Mouse (Mus musculus) heart, postnatal 4 days (tissue): ENCODE measurements around the gene Ablim1. TPM values are rescaled to one million over a fixed set of nuclear protein-coding genes. Genes with fewer than 3 reads are reported as not detected.

Experiments
- DNase-seq: peaks from one replicate; pipeline ENCODE4 v3.0.0; 2021
- total RNA-seq, 2 experiments: library from RNA; stranded (reverse); gene quantifications; 2 replicates each; pipeline ENCODE4 v1.2.3; 2021

Ablim1 gene
- total RNA-seq, 2 experiments from 2014 or later, result 312 to 353 TPM

DNA sequence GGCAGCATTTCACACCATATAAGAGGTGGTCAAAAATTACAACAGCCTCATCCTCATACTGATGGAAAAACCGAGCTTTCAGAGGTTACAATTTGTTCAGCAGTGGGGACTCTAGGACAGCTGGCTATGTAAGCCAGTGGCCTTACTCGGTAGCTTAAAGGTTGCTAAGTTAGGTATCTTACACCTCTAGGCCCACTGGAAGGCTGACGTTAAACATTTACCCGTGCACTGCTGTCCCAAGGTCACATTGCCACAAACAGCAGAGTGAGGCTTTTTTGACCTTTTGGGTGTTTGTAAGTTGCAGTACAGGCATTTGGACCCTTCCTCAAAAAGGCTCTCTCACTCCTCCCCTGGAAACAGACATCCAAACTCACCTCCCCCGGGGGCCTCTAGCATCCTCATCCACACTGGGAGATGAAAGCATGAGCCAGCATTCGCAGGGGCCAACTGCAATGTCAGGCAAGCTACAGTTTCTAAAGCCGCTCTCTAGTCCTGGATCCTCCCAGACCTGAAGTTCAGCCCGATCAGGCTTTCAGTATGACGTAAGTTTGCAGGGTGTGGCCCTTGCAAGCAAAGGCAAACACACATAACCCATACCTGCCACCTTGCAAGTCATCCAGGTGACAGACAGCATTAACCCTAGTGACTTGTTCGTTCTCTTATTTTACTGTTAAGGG lies 132.7 kb downstream of the Ablim1 start:
- DNase-seq, result no peak

DNA sequence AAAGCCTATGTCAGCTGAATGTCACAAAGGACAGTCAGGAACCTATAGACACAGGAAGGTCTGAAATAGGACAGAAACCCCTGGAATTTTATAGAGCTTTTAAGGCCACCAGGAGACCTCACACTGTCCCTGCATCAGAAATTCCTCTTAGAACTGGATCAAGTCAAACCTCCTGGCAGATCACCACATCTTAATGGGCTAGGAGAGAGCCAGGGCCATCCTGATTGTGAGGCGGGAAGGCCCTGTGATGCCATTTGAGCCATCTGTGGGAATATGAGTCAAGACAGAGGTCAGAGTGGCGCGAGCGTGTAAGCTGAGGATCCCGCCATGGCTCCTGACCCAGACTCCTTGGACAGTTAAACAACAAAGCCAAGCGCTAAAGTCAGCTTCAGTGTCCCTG lies 133.4 kb downstream of the Ablim1 start:
- peak; percentile 49 for DNase-seq

DNA sequence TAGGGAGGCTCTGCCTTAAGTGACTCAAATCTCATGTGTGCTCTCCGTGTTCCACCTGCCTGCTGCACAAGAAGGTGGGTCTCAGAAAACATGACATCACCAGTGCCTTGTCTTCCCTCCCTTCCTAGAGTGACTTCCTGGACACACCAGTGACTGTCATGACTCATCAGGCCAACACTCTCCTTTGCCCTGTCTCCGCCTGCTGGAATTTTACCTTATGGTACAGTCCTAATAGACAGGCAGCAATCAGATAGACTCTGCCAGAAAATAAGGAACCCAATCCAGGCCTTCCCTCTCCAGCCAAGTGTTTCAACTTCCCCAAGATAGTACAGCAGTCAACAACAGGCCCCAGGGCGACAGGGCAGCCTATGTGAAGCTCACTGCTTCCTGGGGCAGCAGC lies 133.8 kb downstream of the Ablim1 start:
- DNase-seq, result no peak

DNA sequence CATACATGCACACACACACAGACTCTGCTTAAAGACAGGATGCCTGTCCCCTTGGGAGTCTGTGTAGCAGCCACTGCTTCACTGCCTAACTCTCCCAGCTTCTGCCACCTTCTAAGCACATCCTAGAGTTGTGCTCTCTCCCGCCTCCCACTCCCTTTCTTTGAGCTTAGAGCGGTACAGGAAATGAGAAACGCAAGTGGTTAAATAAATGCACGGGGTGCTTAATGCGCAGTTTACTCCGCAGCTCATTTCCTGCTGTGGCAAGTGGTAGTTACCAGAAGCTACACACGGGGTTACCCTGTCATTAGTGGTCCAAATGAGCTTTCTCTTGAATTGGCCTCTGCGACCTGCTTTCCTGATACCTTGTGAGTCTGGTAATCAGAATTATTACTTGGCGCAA lies 134.4 kb downstream of the Ablim1 start:
- DNase-seq, result no peak

DNA sequence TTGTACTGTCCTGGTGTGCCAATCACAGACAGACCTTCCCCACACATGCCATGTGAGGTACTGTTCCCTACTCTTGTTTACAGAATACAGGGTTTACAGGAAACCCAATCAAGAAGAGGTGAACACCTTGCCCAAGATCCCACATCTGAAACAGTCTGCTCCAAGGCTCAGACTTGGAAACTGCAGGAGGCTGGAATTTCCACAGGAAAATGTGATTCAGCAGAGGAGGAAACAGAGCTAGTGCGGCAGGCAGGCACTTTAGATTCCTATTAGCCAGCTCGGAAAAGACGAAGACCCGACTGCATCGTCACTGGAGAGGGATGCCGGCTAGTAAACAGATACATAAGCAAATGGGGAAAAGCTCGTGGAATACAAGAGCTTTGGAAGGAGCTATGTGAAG lies 135.4 kb downstream of the Ablim1 start:
- DNase-seq, result no peak

DNA sequence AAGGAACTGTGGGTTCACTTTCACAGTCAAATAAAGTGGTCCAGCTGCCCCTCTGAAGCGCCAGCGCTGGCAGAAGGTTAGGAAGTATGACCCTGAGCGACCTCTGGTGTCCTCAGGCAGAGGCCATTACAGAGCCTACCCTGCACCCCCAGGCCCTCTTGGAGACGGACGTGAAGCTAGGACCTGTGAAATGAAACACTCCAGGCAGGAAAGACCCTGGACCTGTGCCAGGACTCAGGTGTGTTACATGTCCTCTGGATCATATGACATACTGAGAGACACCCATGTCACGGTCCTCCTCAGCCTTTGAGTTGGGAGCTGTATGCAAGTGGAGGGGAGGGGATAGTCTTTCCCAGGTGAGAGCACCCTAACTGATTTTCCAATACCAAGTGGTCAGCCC lies 137.4 kb downstream of the Ablim1 start:
- peak; percentile 44 for DNase-seq

DNA sequence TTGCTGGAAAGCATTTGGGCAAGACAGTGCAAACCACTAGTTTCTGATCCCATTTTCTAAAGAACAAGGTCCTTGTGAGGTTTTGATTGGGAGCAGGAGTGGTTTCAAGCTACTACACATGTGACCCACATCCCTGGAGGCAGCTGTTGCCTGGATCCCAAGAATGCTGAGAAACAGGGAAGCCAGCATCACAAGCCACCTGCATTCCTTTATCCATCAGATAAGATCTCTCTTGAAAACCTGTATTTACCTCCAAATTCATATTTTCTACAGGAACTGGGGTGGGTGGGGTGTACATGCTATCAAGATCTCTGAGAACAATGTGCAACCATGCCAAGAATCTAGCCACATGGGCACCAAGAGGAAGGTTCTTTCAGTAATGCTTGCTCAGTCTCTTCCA lies 139.6 kb downstream of the Ablim1 start:
- no peak for DNase-seq

DNA sequence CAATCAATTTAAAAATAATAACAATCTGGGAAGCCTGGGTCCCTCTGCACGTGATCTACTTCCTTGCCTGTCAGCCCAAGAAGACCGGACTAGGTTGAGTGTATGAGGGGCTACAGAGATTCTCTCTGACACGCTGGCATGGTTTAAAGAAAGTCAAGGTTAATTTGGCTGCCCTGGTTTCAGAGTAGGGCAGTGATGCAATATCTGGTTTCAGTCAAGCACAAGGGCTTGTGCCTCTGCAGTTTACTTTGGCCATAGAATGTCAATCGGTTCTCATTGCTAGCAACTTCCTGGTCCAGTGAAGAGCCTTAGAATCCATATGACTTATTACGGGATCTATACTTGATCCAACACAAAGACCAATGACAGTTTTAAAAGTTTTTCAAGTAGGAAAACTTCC lies 140.2 kb downstream of the Ablim1 start:
- no peak for DNase-seq

DNA sequence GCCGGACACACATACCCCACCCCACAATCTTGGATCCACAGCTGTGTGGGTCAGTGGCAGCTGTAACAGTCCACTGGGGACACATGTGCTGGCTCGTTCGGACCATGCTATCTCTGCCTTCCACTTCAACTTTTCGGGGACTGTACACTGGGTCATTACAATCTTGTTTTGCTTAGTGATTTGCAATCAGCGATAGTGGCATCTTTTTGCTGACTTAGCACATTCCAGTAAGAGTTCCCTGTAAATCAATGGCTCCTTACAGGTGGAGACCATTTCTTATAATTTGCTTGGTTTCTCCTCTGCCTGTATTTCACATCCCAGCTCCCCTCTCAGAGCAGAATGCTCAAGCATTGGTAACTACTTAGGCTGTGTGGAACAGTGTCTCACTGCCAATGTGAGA lies 140.7 kb downstream of the Ablim1 start:
- DNase-seq, result no peak

DNA sequence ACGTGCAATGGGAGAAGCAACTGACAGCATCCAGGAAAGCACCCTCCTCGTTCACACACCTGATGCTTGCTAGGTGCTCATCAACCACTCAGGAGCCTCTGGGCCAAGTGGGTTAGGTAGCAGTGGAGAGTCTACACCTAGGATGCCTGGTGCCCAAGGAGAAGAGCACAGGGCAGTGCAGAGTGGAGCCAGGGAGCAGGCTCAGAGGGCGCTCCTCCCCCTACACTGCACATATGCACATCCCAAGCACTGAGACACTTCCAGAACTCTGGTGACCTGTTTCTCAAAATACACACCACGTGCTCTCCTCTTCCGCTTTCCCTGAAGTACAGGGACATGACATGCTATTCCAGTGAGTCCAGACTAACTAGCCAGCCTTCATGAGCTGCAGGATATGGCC lies 142.4 kb downstream of the Ablim1 start:
- DNase-seq, result no peak

DNA sequence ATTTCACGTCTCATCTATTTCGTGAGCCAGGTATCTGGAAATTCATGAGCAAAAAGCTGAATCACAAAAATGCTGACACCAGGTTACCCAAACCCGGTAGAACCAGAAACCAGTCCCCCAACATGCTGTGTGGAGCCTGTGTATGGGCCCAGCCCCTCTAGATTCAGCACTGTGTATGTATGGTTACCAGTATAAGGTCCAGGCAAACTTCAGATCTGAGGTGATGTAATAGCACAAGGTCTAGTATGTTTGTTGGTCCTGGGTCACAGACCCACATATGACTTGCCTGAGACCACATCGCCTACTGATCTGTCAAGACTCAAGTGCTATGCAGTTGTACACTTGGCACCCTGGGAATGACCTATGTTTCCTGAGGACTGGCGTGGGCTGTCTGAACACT lies 143.8 kb downstream of the Ablim1 start:
- DNase-seq, result no peak

DNA sequence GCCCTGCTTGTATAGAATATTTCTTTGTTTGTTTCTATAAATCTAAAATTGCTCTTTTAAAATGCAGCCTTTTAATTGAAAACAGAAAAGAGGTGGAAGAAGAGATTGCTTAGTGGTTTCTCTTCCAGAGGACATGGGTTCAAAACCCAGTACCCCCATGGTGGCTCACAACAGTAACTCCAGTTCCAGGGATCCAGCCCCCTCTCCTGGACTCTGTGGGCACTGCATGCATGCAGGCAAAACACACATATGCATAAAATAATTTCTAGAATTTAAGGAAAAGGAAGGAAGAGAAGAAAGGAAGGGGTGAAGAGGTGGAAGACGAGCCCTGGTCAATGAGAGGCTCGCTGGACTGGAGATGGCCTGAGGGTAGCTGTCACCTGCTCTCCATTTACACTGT lies 145.2 kb downstream of the Ablim1 start:
- DNase-seq, result no peak

DNA sequence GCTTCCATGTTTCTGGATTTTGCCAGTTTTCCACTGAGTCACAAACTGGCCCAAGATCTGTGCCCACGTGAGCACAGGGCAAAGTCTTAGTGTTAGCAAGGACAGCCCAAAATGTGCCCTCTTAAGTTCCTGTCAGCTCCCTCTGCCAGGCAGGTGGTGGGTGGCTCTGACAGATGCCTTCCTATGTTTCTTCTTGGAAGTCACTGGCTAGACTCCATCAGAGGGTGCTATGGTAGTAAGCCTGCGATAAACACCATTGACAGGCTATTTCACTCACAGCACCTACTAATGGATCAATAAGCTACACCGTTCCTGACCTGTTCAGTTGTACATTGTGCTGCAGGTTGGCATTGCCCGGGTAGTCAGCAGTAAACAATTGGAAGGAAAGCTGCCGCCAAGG lies 147.0 kb downstream of the Ablim1 start:
- no peak for DNase-seq

DNA sequence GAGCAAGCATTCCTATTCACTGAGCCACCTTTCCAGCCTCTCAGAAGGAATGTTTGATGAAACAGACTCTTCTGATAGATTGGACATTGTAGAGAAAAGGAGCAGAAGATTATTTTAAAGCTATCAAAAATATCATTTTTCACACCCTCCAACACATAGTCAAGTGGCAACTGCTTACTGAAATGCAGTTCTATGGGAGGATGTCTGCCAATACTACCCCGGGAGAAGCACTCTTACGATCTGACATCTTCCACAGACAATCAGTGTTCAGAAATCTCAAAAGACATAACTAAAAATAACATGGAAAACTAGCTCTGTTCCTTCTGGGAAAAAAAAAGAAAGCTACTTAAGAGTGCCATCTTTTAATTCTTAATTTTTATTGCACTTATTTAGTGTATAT lies 149.8 kb downstream of the Ablim1 start:
- no peak for DNase-seq

DNA sequence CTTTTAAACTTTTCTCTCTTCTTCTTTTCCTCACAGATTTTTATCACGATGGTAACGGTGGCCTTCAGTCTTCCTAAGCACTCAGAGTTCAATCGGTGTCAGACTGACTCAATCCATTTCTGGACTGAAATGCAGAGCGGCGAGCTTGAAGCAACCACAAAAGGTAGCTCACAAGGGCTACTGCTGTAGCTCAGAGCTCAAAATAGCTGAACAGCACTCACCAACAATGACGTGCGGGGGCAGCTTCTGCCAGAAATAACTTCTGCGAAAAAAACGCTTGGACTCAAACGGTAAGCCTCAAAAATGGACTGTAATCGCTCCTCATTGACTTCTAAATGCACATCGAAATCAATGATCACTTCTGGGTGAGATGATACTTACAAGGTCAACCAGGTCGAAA lies 151.4 kb downstream of the Ablim1 start:
- DNase-seq, result peak; percentile 74

DNA sequence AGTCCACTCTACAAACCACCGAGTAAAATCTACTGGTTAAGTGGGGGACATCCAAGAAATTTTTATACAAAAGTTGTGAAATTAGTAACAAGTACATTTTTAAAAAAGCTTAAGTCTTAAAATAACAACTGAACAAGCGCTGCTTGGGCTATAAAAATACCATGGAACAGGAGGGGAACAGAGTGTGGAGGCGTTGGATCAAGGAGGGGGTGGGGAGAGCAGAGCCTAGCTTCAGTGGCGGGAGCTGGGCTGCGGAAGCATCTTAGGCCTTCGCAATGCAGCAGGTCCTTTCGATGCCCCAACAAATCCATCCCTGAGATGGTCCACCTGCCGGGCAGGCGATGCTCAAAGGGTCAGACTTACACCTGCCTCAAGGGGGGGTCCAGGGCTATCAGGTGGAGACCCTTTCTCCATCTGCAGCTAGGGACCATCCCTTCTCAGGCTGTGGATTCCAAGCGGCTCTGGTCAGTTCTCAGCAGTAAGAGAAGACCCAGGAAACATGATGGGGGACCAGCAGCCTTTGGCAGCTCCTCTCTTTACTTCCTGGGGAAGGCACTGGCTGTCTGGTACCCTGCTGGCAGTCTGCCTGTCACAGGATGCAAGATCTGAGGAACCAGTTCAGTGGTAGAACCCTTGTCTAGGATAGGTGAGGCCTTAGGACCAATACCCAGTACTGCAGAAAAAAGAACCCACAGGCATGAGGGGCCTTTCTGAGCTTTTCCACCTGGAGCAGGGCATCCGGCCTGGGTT lies 152.6 kb downstream of the Ablim1 start:
- DNase-seq, result no peak

DNA sequence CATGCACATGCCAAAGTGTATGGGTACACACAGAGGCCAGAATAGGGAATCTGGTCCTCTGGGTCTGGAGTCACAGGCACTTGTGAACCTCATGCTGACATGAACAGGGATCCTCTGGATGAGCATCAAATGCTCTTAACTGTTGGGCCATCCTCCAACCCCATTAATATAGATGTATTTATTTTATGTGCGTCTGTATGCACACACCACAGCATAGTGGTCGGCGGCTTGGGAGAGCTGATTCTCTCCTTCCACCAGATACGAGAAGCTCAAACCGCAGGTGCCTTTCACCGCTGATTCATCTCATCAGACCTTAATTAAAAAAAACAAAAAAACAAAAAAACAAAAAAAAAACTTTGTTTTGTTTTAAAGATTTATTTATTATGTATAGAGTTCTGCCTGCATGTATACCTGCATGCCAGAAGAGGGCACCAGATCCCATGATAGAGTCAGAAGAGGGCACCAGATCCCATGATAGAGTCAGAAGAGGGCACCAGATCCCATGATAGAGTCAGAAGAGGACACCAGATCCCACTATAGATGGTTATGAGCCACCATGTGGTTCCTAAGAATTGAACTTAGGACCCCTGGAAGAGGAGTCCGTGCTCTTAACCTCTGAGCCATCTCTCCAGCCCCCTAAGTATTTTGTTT lies 153.6 kb downstream of the Ablim1 start:
- DNase-seq, result peak; percentile 62

DNA sequence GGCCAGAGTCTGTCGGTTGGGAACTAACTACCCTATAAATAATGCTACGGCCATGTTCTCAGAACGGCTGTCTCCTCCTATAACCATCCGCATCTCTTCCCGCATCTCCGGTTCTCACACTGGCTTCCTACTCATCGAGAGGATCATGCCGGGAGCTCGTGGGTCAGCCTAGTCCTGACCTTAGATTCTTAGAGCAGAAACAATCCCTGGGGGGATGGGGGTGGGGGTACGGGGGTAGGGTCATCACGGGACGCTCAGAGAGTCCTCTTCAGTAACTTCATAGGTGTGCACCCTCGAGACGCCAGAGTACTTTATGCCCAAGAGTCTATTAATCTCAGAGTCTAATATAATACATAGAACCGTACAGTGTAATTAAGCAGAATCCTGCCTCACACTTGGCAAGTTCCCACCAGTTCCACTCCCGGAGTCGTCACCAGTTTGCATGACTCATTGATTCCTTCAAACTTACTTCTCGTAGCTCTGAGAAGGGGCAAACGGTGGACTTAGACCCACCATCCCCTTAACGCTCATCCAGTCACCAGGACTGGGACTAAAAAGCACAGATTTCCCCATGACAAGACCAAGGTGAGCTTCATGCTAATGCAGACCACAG lies 156.9 kb downstream of the Ablim1 start:
- DNase-seq, result peak; percentile 57

DNA sequence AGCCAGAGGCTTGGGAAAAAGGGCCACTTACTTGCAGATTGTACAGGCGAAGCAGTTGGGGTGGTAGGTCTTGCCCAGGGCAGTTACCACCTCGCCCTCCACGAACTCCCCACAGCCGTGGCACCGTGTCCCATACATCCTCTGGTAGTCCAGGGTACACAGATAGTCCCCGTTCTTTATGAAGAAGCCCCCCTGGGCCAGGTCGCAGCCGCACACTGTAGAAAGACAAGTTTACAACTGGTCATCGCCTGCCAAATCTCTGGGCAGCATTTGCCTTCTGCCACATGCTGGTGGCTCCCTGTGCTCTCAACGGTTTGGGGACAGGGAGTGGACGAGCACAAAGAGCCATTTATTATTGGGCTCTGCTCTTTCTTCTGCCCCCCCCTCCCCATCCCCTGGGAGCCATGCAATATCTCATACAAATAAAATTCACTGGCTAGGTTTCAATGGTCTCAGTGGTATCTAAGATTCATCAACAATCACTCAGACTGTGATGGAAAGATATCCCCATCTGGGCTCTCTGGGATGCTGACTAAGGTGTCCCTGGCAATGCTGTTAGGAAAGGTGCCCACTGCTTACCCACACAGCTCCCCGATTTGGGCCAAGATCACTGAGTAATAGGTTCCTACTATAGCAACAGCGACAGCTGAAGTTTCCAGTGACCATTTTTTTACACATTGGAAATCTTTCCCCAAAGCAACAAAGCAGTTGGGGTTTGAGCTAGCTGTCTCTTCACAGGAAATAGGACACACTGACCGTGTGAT lies 159.4 kb downstream of the Ablim1 start:
- DNase-seq, result no peak

DNA sequence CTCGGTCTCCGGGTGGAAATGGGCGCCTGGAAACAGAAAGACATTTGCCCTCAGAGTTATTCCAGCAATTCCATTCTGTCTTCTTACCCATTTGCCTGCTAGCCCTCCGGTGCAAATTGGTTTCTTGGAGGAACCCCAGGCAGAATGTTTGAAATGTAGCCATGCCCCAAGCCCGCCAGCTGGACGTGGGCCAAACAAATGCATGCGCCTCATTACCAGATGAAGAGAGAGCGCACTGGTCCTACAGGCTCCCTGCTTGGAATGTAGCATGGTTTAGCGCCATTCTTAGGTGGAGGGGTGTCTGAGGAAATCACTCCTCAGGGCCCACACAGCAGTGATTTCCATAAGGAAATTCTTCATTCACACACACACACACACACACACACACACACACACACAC lies 162.4 kb downstream of the Ablim1 start:
- peak; percentile 88 for DNase-seq

DNA sequence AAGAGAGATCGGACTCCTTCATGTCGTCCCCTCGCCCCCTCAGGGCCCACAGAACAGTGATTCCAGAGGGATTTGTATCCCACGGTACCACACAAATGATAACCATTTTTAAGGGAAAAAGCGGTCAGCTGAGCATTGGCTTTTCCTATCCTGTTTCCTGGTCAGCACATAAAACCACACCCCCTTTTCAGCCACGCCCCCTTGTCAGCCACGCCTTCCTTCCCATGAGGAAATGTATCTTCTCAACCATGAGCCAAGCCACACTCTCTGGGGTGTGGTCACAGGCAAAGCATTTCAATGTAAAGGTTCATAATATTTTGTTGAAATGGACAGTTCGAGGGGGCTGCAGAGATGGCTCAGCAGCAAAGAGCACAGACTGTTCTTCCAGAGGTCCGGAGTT lies 163.2 kb downstream of the Ablim1 start:
- DNase-seq, result no peak

DNA sequence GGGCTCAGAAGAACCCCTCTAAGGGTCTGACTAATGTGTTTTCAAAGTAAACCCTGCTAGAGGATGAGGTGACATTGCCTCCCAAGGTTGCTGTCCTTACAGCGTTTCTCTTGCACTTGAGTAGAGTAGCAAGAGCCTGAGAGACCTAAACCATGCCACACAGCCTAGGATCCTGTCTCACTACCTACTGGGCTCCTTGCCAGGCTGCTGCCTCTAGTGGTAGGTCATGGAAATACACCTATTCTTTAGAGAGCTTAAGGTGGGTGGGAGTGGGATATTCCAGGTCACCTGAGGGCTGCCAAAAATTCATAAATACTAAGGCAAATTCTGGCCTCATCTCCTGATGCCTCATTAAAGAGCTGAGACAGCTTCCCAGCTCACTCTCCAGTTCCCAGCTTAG lies 164.4 kb downstream of the Ablim1 start:
- DNase-seq, result peak; percentile 78

DNA sequence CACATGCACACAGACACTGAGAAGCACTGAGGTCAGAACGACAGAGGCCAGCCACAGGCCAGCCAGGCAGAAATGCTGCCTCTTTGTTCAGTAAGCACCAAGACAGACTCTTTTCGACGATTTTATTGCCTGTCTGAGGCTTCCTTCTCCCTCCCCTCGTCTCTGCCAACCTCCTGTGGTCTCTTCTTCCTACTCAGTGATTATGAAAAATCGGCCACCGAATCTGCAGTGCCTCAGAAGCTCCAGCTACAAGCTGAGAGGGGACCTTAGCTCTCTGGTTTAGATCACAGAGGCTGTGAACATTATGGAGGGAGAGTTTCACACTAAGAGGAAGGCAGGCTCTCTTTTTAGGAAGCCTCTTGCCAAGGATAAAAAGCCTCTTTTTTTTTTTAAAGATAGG lies 167.0 kb downstream of the Ablim1 start:
- DNase-seq, result no peak
